Mouse (Mus musculus) heart, embryonic 11.5 days (tissue): ENCODE results near the gene Acacb. TPM values are rescaled to one million over a fixed set of nuclear protein-coding genes. Genes with fewer than 3 reads are reported as not detected.
A peak's percentile ranks its signal among the peaks of the same experiment; 100 is the strongest.

Source experiments
- ATAC-seq: fragments of 200-750 bp; cut with Nextera tagmentation; replicated peaks from 2 replicates; pipeline ENCODE4 v1.8.0; 2017; ENCODE audit warnings: moderate library complexity; ENCODE audit not compliant: insufficient number of reproducible peaks, low FRiP score, low TSS enrichment
- H3K27ac ChIP-seq: fragments of 300-500 bp; sonication (generic); 2 replicates; pipeline ENCODE4 v1.5.1; 2014; ENCODE audit warnings: mild to moderate bottlenecking, low read depth, low read length
- H3K27me3 ChIP-seq: fragments of 300-500 bp; sonication (generic); 2 replicates; pipeline ENCODE4 v1.6.1; 2014; ENCODE audit warnings: mild to moderate bottlenecking, low read length, mixed read lengths; ENCODE audit not compliant: control insufficient read depth, insufficient read depth
- H3K36me3 ChIP-seq: fragments of 300-500 bp; sonication (generic); 2 replicates; pipeline ENCODE4 v1.6.1; 2014; ENCODE audit warnings: mild to moderate bottlenecking, low read length, moderate library complexity, mixed read lengths; ENCODE audit not compliant: control insufficient read depth, insufficient read depth
- H3K4me1 ChIP-seq: fragments of 300-500 bp; sonication (generic); 2 replicates; pipeline ENCODE4 v1.6.1; 2014; ENCODE audit warnings: low read length; ENCODE audit not compliant: control insufficient read depth, insufficient read depth
- H3K4me2 ChIP-seq: fragments of 300-500 bp; sonication (generic); 2 replicates; pipeline ENCODE4 v1.6.1; 2014; ENCODE audit warnings: mild to moderate bottlenecking, moderate library complexity
- H3K4me3 ChIP-seq: fragments of 300-500 bp; sonication (generic); 2 replicates; pipeline ENCODE4 v1.5.1; 2014; ENCODE audit warnings: low read depth, low read length
- H3K9ac ChIP-seq: fragments of 300-500 bp; sonication (generic); 2 replicates; pipeline ENCODE4 v1.6.1; 2014; ENCODE audit warnings: mild to moderate bottlenecking, low read depth, low read length, moderate library complexity
- H3K9me3 ChIP-seq: fragments of 300-500 bp; sonication (generic); replicated peaks from 2 replicates; pipeline ENCODE4 v1.6.1; 2016; ENCODE audit warnings: low read length; ENCODE audit not compliant: control insufficient read depth
- WGBS: fragments of 180-500 bp; shearing (Covaris S2); extraction: QIAGEN DNeasy Blood & Tissue Kit; methylation state at CpG from one replicate; pipeline ENCODE4 v1.1.7; 2014; ENCODE audit not compliant: insufficient replicate concordance; 5-methylcytosine and 5-hydroxymethylcytosine counted together
- polyA plus RNA-seq: library from polyadenylated mRNA; unstranded; fragments of >200 nt; fragmentation: Nextera tagmentation; extraction: Ambion mirVana; gene quantifications from 2 replicates; pipeline ENCODE4 v1.2.1, GENCODE M21; 2014

Gene Acacb
- polyA plus RNA-seq, 1 experiment from 2014 or later: 7.6 TPM

DNA sequence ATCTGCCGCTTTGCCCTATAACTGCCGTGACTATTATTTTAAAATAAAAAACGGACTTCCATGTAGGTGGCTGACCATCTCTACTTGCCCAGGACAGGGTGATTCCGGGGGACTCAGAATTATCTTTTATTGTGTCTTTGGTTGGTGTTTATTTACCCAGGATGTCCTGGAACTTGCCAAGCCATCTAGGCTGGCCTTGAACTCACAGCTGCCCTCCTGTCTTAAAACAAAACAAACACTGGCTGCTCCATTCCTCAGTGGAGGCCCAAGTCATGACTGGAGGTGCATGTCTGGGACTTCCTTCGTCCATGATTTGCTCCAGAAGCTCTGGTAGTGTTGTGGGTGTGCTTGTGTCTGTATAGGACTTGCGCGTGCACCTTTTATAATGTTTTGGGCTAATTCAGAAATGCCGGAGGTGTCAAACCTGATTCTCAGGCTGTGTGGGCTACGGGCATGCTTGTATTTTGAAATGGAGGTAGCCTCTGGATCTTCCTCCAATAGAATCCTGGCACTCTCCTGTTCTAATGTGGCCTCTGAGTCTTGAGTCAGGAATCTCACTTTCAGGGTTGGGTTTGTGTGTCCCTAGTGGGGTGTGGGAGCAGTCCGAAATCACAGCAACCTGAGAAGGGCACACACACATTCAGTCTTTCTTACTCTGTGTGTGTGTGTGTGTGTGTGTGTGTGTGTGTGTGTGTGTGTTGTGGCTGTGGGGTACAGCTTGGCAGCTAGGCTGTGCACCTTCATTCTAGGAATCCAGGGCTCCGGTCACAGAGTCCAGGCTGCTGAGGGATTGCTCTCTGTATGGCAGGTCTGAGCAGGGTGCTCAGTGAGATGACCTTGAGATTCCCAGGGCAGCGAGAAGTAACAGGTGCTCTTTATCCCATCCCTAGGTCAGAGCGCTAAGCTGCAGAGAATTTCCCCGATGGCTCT lies 973 bp downstream of the Acacb start:
- no peaks in the 10 kb centered on the region for H3K27me3 ChIP-seq
- H3K36me3 ChIP-seq: no peaks in the 10 kb centered on the region
- H3K9ac ChIP-seq: peak overlapping the region; percentile 74
- no peaks in the 10 kb centered on the region for H3K9me3 ChIP-seq
- peak overlapping the region; percentile 44 for H3K4me3 ChIP-seq
- ATAC-seq: no peak
- peak overlapping the region; percentile 62 for H3K4me2 ChIP-seq
- WGBS: 56% methylated on average over 14 of the region's 14 CpGs
- H3K27ac ChIP-seq: peak overlapping the region; percentile 95
- peaks cover 21% of the 10 kb centered on the region for H3K4me1 ChIP-seq

DNA sequence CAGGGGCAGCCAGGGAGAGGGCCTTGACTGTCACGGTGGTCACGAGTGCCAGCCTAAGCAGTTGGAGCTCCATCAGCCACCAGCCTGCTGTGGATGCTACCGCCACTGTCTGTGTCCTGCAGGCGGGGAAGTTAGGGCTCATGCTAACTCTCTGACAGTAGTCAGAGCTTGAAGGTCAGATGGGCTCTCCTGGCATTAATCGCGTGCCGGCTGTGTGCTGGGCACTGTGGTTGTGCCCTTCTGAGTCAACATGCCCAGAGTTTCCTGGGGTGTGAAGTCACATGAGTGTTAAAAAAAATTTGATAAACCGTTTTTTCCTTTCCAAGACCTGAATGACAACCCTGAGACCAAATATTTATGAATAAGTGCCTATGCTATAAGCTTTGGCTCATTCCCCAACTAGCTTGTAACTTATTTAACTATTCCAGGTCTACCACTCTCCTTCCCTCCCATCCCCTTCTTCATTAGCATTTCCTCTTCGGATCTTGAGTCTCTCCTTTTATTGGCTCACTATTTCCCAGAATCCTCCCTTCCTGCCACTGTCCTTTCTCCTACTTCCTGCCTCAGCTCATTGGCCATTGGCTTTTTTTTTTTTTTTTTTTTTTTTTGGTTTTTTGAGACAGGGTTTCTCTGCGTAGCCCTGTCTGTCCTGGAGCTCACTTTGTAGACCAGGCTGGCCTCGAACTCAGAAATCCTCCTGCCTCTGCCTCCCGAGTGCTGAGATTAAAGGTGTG lies 6.2 kb downstream of the Acacb start:
- no peak overlapping the region for H3K27ac ChIP-seq
- H3K4me1 ChIP-seq: peaks cover 21% of the 10 kb centered on the region; the same call in 1 of the 2 replicates
- H3K4me2 ChIP-seq: no peak overlapping the region
- no peaks in the 10 kb centered on the region for H3K27me3 ChIP-seq
- WGBS: 79% methylated on average over 12 of the region's 12 CpGs
- H3K9me3 ChIP-seq: no peaks in the 10 kb centered on the region
- H3K9ac ChIP-seq: no peak overlapping the region
- no peak for ATAC-seq
- no peaks in the 10 kb centered on the region for H3K36me3 ChIP-seq
- H3K4me3 ChIP-seq: no peak overlapping the region

DNA sequence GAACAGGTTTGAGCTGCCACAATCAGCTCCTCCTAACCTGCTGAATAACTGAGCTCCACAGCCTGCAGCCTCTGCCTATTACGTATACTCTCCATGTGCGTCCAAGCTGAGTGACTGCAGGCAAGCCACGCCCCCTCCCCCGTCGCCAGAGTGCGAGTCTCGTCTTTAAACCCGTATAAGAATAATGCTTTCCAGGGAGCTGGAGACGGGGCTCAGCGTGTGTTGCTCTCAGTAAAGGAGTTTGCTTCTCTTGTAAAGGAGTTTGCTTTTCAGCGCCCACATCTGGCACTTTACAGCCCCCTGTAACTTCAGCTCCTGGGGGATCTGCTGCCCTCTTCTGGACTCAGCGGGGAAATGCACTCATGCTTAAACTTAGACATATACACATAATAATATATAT lies 7.2 kb downstream of the Acacb start:
- 8% methylated on average over 12 of the region's 12 CpGs for WGBS
- no peak for ATAC-seq
- Histone ChIP-seq H3K4me2 (peak overlapping the region; percentile 44), H3K4me1 (peaks cover 21% of the 10 kb centered on the region; the same call in 1 of the 2 replicates), H3K36me3 (no peaks in the 10 kb centered on the region), H3K9ac (no peak overlapping the region), H3K9me3 (no peaks in the 10 kb centered on the region), H3K27me3 (no peaks in the 10 kb centered on the region), H3K27ac (no peak overlapping the region), H3K4me3 (peak overlapping the region; percentile 16; the same call in 1 of the 2 replicates)

DNA sequence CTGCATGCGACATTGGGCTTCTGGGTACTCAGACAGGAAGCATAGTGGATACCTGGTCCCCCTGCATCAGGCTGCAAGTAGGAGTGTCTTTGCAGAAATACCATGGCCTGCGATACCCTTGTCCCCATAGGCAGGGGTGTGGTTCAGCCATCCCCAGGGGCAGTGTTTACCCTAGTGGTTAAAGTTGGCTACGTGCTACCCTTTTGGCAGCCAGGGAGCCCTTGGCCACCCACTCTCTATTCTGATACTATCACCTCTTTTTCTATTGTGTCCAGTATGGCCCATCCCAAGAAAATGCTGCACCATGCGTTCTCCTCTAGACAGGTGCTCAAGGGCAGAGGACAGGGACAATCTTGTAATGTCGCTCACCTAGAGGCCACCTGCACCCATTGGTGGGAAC lies 8.4 kb downstream of the Acacb start:
- H3K9me3 ChIP-seq: no peaks in the 10 kb centered on the region
- ATAC-seq: no peak
- WGBS: 82% methylated on average over 5 of the region's 5 CpGs
- no peaks in the 10 kb centered on the region for H3K27me3 ChIP-seq
- no peak overlapping the region for H3K4me3 ChIP-seq
- peaks cover 21% of the 10 kb centered on the region; the same call in 1 of the 2 replicates for H3K4me1 ChIP-seq
- H3K9ac ChIP-seq: no peak overlapping the region
- H3K27ac ChIP-seq: no peak overlapping the region
- H3K4me2 ChIP-seq: no peak overlapping the region
- no peaks in the 10 kb centered on the region for H3K36me3 ChIP-seq

DNA sequence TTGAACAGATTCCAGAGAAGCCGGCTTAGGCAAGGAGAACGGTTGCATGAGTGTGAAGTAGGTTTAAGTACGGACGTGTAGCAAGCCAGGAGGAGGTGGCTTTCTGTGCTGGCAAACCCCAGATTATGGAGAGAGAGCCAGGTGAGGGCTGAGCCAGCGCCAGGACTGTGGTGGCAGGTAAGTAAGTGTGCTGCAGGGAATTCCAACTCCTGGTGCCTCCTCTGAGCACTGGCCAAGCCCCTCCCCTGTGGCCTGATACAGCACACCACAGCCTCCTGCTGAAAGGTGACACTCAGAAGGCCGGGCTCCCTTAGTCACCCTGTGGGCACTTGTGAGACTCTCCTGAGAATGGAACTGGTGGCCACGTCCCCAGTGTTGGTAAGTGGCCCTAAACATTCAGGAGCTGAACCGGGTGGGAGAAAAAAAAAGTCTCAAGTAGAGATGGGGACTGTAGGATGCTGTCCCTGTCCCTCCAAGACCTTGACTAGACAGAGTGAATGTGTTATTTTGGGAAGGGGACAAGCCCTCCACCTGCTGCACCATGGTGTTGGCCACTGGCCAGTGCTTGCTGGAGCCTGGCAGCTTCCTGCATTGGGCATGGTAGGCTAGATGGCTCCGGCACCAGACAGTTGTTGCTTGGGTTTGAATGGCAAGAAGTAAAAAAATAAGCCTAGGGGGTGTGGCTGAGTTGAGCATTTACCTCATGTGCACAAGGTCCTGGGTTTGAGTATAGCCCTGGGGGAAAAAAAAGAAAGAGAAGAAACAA lies 9.0 kb downstream of the Acacb start:
- Histone ChIP-seq H3K4me1 (peaks cover 21% of the 10 kb centered on the region; the same call in 1 of the 2 replicates), H3K36me3 (no peaks in the 10 kb centered on the region), H3K4me2 (no peak overlapping the region), H3K4me3 (no peak overlapping the region), H3K27me3 (no peaks in the 10 kb centered on the region), H3K27ac (no peak overlapping the region), H3K9ac (no peak overlapping the region), H3K9me3 (no peaks in the 10 kb centered on the region)
- no peak for ATAC-seq
- WGBS: 52% methylated on average over 9 of the region's 9 CpGs

DNA sequence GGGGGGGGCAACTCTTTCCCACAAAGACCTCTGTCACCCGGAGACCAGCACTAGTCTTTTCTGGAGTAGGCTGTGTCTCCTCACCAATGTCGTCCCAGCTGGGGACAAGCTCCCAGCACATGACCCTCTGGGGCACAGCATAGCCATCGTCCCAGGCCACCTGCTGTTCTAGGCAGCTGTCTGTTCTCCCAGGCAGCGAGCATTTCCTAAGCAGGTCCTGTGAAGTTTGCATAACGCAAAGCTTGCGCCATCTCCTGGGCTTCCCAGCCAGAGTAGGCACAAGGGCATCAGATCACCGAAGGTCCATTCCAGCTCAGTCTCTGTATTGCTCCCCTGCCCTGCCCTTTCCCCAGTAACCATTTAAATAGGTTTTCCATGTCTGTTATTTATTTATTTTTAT lies 10.9 kb downstream of the Acacb start:
- H3K36me3 ChIP-seq: no peaks in the 10 kb centered on the region
- H3K9me3 ChIP-seq: no peaks in the 10 kb centered on the region
- no peak overlapping the region for H3K4me3 ChIP-seq
- H3K27ac ChIP-seq: no peak overlapping the region
- H3K27me3 ChIP-seq: no peaks in the 10 kb centered on the region
- H3K9ac ChIP-seq: no peak overlapping the region
- no peak for ATAC-seq
- WGBS: 54% methylated on average over 7 of the region's 7 CpGs
- no peak overlapping the region for H3K4me2 ChIP-seq
- peaks cover 15% of the 10 kb centered on the region; the same call in 1 of the 2 replicates for H3K4me1 ChIP-seq

DNA sequence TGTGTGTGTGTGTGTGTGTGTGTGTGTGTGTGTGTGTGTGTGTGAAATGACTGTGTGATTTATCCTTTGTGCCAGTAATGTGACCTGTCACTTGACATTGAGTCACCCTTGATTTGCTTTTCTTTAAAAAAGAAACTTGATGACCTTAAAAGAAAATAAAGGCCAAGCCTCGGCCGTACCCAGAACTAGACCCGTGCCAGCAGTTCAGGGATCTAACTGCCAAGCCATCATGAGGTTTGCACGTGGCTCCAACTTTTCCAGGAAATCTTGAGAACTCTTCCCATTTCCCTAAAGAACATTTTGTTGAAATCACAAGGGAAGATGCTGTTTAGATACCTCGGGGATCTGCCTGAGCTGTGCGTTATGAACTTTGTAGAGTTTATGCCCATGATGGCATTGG lies 15.1 kb downstream of the Acacb start:
- WGBS: 82% methylated on average over 6 of the region's 6 CpGs
- no peak overlapping the region for H3K27ac ChIP-seq

DNA sequence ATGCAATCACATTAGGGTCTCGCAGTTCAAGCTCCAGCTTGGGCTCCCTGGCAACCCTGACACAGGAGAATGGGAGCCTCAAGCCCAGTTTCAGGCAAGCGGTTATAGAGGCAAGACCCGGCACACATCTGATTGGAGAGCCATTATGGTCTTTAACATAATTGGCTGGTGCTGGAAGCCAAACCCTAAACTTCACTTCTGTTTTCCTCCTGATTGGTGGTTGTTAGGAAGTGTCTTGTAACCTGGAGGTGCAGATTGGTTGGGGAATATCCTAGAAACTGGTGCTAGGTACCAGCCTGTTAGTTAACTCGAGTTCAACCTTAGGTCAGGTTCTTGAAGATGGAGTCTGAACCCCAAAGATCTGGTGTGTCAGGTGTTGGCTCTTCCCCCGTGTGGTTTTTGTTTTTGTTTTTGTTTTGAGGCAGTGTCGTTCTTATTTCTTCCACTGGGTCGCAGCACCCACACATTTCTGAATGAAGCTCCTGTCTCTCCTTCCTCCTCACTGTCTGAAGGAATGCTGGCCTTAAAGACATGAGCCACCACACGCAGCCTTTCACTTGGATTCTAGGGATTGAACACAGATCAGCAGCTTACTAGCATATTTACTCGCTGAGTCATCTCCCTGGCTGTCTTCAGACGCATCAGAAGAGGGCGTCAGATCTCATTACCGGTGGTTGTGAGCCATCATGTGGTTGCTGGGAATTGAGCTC lies 15.9 kb downstream of the Acacb start:
- no peaks in the 10 kb centered on the region for H3K9me3 ChIP-seq
- no peaks in the 10 kb centered on the region for H3K4me1 ChIP-seq
- H3K4me2 ChIP-seq: no peak overlapping the region
- H3K27me3 ChIP-seq: no peaks in the 10 kb centered on the region
- WGBS: 44% methylated on average over 12 of the region's 12 CpGs
- 0 out of 2 replicates have a peak, but pooled peaks cover 3% of the 10 kb centered on the region for H3K36me3 ChIP-seq
- H3K27ac ChIP-seq: no peak overlapping the region
- no peak overlapping the region for H3K4me3 ChIP-seq
- ATAC-seq: no peak
- H3K9ac ChIP-seq: no peak overlapping the region

More for the DNA sequence above, 15.1 kb downstream of the Acacb start:
- Histone ChIP-seq H3K4me2 (no peak overlapping the region), H3K27me3 (no peaks in the 10 kb centered on the region), H3K9me3 (no peaks in the 10 kb centered on the region), H3K4me3 (no peak overlapping the region), H3K9ac (no peak overlapping the region), H3K36me3 (no peaks in the 10 kb centered on the region), H3K4me1 (no peaks in the 10 kb centered on the region)
- no peak for ATAC-seq
